Mouse (Mus musculus) heart, adult 18-20 months (tissue): ENCODE measurements around the gene Gm4981. TPM values are rescaled to one million over a fixed set of nuclear protein-coding genes. Genes with fewer than 3 reads are reported as not detected.
A peak's percentile ranks its signal among the peaks of the same experiment; 100 is the strongest.
"Not testable (repeated sequence)": the region's sequence is repeated elsewhere in the genome, so short reads cannot be mapped to it uniquely, and the experiment has no call there.

Source experiments
- DNase-seq, 2 experiments: peaks; one replicate each; pipeline ENCODE4 v3.0.0; 2021 to 2022; ENCODE audit warnings: mixed read lengths in 1 of 2
- long read RNA-seq, 2 experiments: library from polyadenylated mRNA; stranded (forward); transcript quantifications; one replicate each; pipeline ENCODE4 v2.0.0; 2021
- total RNA-seq, 2 experiments: library from RNA; stranded (reverse); gene quantifications; 2 replicates each; pipeline ENCODE4 v1.2.3; 2021

The Gm4981 gene
- total RNA-seq, result not detected
- long read RNA-seq, experiment 1, result 0 reads
- long read RNA-seq, experiment 2, result 0 reads

GRCm38 (mm10) chr10:58236613-58237012 lies at the start of gene Gm4981:
Gm4981 (minus strand) TSS chr10:58236701.
- no peak for DNase-seq

- no peak for DNase-seq
These were observed 45.7 kb upstream of the Gm4981 start for GRCm38 (mm10) chr10:58282238-58282637.

GRCm38 (mm10) chr10:58258466-58258865 lies 22.0 kb upstream of the Gm4981 start:
- no peak for DNase-seq

GRCm38 (mm10) chr10:58255954-58256353 lies 19.5 kb upstream of the Gm4981 start:
- DNase-seq, result peak; percentile 19 to 20

GRCm38 (mm10) chr10:58255213-58255892 lies 18.9 kb upstream of the Gm4981 start, which contains the start of gene Gcc2:
Gcc2 (plus strand) TSS chr10:58255497.
- peak; percentile 93 to 97 for DNase-seq

GRCm38 (mm10) chr10:58254635-58255175 lies 18.2 kb upstream of the Gm4981 start:
- peak in 1 of 2 experiments; percentile 12 for DNase-seq

- DNase-seq, result no peak
These were observed 13.0 kb upstream of the Gm4981 start for GRCm38 (mm10) chr10:58249535-58249934.

- peak; percentile 43 to 62 for DNase-seq
These were observed 2.7 kb upstream of the Gm4981 start for GRCm38 (mm10) chr10:58238984-58239740.

GRCm38 (mm10) chr10:58234985-58235384 lies 1.5 kb downstream of the Gm4981 start:
- DNase-seq, result not testable (repeated sequence)

- not testable (repeated sequence) for DNase-seq
These were observed 2.8 kb downstream of the Gm4981 start for GRCm38 (mm10) chr10:58233740-58234121.

- not testable (repeated sequence) for DNase-seq
These were observed 3.3 kb downstream of the Gm4981 start for GRCm38 (mm10) chr10:58233054-58233739.

GRCm38 (mm10) chr10:58232641-58232969 lies 3.9 kb downstream of the Gm4981 start, which contains the start of gene Duxf3:
Duxf3 (minus strand) TSS chr10:58232675.
- not testable (repeated sequence) for DNase-seq

GRCm38 (mm10) chr10:58231779-58232640 lies 4.5 kb downstream of the Gm4981 start:
- DNase-seq, result peak; percentile 65 to 75

- DNase-seq, result peak in 1 of 2 experiments; percentile 43
These were observed 5.4 kb downstream of the Gm4981 start for GRCm38 (mm10) chr10:58231088-58231487.

- DNase-seq, result not testable (repeated sequence)
These were observed 6.5 kb downstream of the Gm4981 start for GRCm38 (mm10) chr10:58230021-58230420.

- peak in 1 of 2 experiments; percentile 32 for DNase-seq
These were observed 8.7 kb downstream of the Gm4981 start for GRCm38 (mm10) chr10:58227798-58228197.

GRCm38 (mm10) chr10:58226357-58226756 lies 10.1 kb downstream of the Gm4981 start:
- DNase-seq, result not testable (repeated sequence)

- peak in 1 of 2 experiments; percentile 38 for DNase-seq
These were observed 11.4 kb downstream of the Gm4981 start, which contains the start of gene AW822073 for GRCm38 (mm10) chr10:58224827-58225785. AW822073 (minus strand) TSS chr10:58224930.

- DNase-seq, result peak; percentile 60 to 61
These were observed 12.3 kb downstream of the Gm4981 start for GRCm38 (mm10) chr10:58223972-58224805.
